Mouse (Mus musculus) CH12.LX (cell line): ENCODE measurements around the gene Khnyn. TPM values are rescaled to one million over a fixed set of nuclear protein-coding genes. Genes with fewer than 3 reads are reported as not detected.

Source experiments
- DNase-seq: peaks from one replicate; pipeline ENCODE4 v3.0.0-alpha.2; 2013; ENCODE audit errors: extremely low read depth
- H3K27ac ChIP-seq: 2 replicates; pipeline ENCODE4 v1.5.1; 2012; ENCODE audit warnings: low read depth, mild to moderate bottlenecking, control low read depth, moderate library complexity; ENCODE audit not compliant: insufficient read depth
- H3K27me3 ChIP-seq: replicated peaks from 2 replicates; pipeline ENCODE3; 2012; ENCODE audit warnings: inconsistent platforms
- H3K36me3 ChIP-seq, 2 experiments: replicated peaks in 1 of 2; 2 replicates each; pipeline versions ENCODE3 to v1.6.1; 2012; ENCODE audit warnings: inconsistent platforms in 1 of 2, low read length in 1 of 2, mild to moderate bottlenecking in 1 of 2, mixed read lengths in 1 of 2, moderate library complexity in 1 of 2; ENCODE audit not compliant: control insufficient read depth in 1 of 2, insufficient read depth in 1 of 2
- H3K4me1 ChIP-seq, 2 experiments: 2 replicates each; pipeline ENCODE4 v1.6.1; 2012; ENCODE audit warnings: inconsistent platforms in 1 of 2, moderate library complexity in 1 of 2; ENCODE audit not compliant: insufficient read depth in 2 of 2, control insufficient read depth in 1 of 2
- H3K4me2 ChIP-seq: 2 replicates; pipeline ENCODE4 v1.6.1; 2012; ENCODE audit warnings: low read depth, mild to moderate bottlenecking, control low read depth; ENCODE audit not compliant: poor library complexity, insufficient read depth, severe bottlenecking
- H3K4me3 ChIP-seq, 3 experiments: fragments of 150-350 bp in 1 of 3; sonication (generic) in 1 of 3; replicated peaks in 1 of 3; 2 replicates each; pipeline versions ENCODE3 to v1.5.1; 2011 to 2012; ENCODE audit warnings: low read depth in 2 of 3, low read length in 2 of 3, mild to moderate bottlenecking in 2 of 3, moderate library complexity in 2 of 3, control low read depth in 1 of 3, improper control_type of control experiment in 1 of 3, inconsistent platforms in 1 of 3, mixed read lengths in 1 of 3; ENCODE audit not compliant: poor library complexity in 1 of 3
- H3K79me2 ChIP-seq: replicated peaks from 2 replicates; pipeline ENCODE4 v1.6.1; 2012; ENCODE audit warnings: mild to moderate bottlenecking, moderate library complexity; ENCODE audit not compliant: control insufficient read depth, poor library complexity, insufficient read depth, severe bottlenecking; ENCODE audit errors: extremely low read depth
- H3K9ac ChIP-seq: 2 replicates; pipeline ENCODE4 v1.6.1; 2012; ENCODE audit warnings: low read depth, mild to moderate bottlenecking, control low read depth, moderate library complexity; ENCODE audit not compliant: insufficient read depth
- H3K9me3 ChIP-seq: replicated peaks from 2 replicates; pipeline ENCODE3; 2012; ENCODE audit warnings: low read length, inconsistent platforms, mixed read lengths
- BHLHE40 ChIP-seq: IDR thresholded peaks from 2 replicates; pipeline ENCODE4 v1.6.1; 2011; ENCODE audit warnings: mild to moderate bottlenecking, low read depth, low read length, improper control_type of control experiment
- CTCF ChIP-seq, 2 experiments: IDR thresholded peaks in 1 of 2; conservative IDR thresholded peaks in 1 of 2; 2 replicates each; pipeline ENCODE4 v1.5.1; 2011 to 2012; ENCODE audit warnings: low read depth in 2 of 2, low read length in 2 of 2, improper control_type of control experiment in 1 of 2, inconsistent platforms in 1 of 2, mild to moderate bottlenecking in 1 of 2, moderate library complexity in 1 of 2
- E2F4 ChIP-seq: IDR thresholded peaks from 2 replicates; pipeline ENCODE4 v1.6.1; 2011; ENCODE audit warnings: low read depth, low read length, improper control_type of control experiment; ENCODE audit not compliant: insufficient replicate concordance
- ELF1 ChIP-seq: IDR thresholded peaks from 2 replicates; pipeline ENCODE4 v1.6.1; 2014; ENCODE audit warnings: low read depth, mild to moderate bottlenecking, inconsistent platforms, low read length, improper control_type of control experiment
- EP300 ChIP-seq: IDR thresholded peaks from 2 replicates; pipeline ENCODE4 v1.6.1; 2011; ENCODE audit warnings: low read length, improper control_type of control experiment
- ETS1 ChIP-seq: conservative IDR thresholded peaks from 2 replicates; pipeline ENCODE4 v1.6.1; 2012; ENCODE audit warnings: low read depth, mild to moderate bottlenecking, inconsistent platforms, low read length, improper control_type of control experiment, moderate library complexity
- GABPA ChIP-seq: IDR thresholded peaks from 2 replicates; pipeline ENCODE4 v1.6.1; 2012; ENCODE audit warnings: low read depth, low read length, improper control_type of control experiment, inconsistent platforms; ENCODE audit not compliant: insufficient replicate concordance
- IRF4 ChIP-seq: IDR thresholded peaks from 2 replicates; pipeline ENCODE4 v1.6.1; 2014; ENCODE audit warnings: low read depth, mild to moderate bottlenecking, inconsistent platforms, low read length, improper control_type of control experiment
- JUND ChIP-seq: conservative IDR thresholded peaks from 2 replicates; pipeline ENCODE4 v1.6.1; 2011; ENCODE audit warnings: low read depth, low read length, improper control_type of control experiment
- KAT2A ChIP-seq: IDR thresholded peaks from 2 replicates; pipeline ENCODE4 v1.6.1; 2012; ENCODE audit warnings: low read length, improper control_type of control experiment, inconsistent platforms; ENCODE audit not compliant: insufficient replicate concordance
- MAFK ChIP-seq: IDR thresholded peaks from 2 replicates; pipeline ENCODE4 v1.6.1; 2011; ENCODE audit warnings: low read length, improper control_type of control experiment; ENCODE audit not compliant: insufficient replicate concordance
- MAX ChIP-seq: IDR thresholded peaks from 2 replicates; pipeline ENCODE4 v1.6.1; 2011; ENCODE audit warnings: low read length, improper control_type of control experiment
- MAZ ChIP-seq: IDR thresholded peaks from 2 replicates; pipeline ENCODE4 v1.6.1; 2012; ENCODE audit warnings: low read depth, mild to moderate bottlenecking, inconsistent platforms, low read length, improper control_type of control experiment, moderate library complexity
- MXI1 ChIP-seq: IDR thresholded peaks from 2 replicates; pipeline ENCODE4 v1.6.1; 2011; ENCODE audit warnings: mild to moderate bottlenecking, low read depth, low read length, improper control_type of control experiment
- MYC ChIP-seq: IDR thresholded peaks from 2 replicates; pipeline ENCODE4 v1.6.1; 2011; ENCODE audit warnings: low read depth, mild to moderate bottlenecking, improper control_type of control experiment, low read length
- NELFE ChIP-seq: IDR thresholded peaks from 2 replicates; pipeline ENCODE4 v1.6.1; 2011; ENCODE audit warnings: low read depth, low read length, improper control_type of control experiment
- POLR2AphosphoS2 ChIP-seq: IDR thresholded peaks from 2 replicates; pipeline ENCODE4 v1.6.1; 2011; ENCODE audit warnings: low read depth, low read length, improper control_type of control experiment
- RAD21 ChIP-seq: IDR thresholded peaks from 2 replicates; pipeline ENCODE4 v1.6.1; 2011; ENCODE audit warnings: low read depth, mild to moderate bottlenecking, low read length, improper control_type of control experiment, moderate library complexity
- RCOR1 ChIP-seq: conservative IDR thresholded peaks from 2 replicates; pipeline ENCODE4 v1.6.1; 2012; ENCODE audit warnings: low read depth, mild to moderate bottlenecking, inconsistent platforms, low read length, improper control_type of control experiment
- TBP ChIP-seq: conservative IDR thresholded peaks from 2 replicates; pipeline ENCODE4 v1.6.1; 2011; ENCODE audit warnings: low read depth, low read length, improper control_type of control experiment
- TCF12 ChIP-seq: IDR thresholded peaks from 2 replicates; pipeline ENCODE4 v1.6.1; 2014; ENCODE audit warnings: low read depth, mild to moderate bottlenecking, inconsistent platforms, low read length, improper control_type of control experiment
- UBTF ChIP-seq: IDR thresholded peaks from 2 replicates; pipeline ENCODE4 v1.6.1; 2012; ENCODE audit warnings: low read depth, mild to moderate bottlenecking, inconsistent platforms, low read length, improper control_type of control experiment, moderate library complexity
- USF2 ChIP-seq: conservative IDR thresholded peaks from 2 replicates; pipeline ENCODE4 v1.6.1; 2011; ENCODE audit warnings: low read depth, low read length, improper control_type of control experiment
- ZMIZ1 ChIP-seq: IDR thresholded peaks from 2 replicates; pipeline ENCODE4 v1.6.1; 2012; ENCODE audit warnings: low read depth, mild to moderate bottlenecking, inconsistent platforms, low read length, improper control_type of control experiment
- ZNF384 ChIP-seq: IDR thresholded peaks from 2 replicates; pipeline ENCODE4 v1.6.1; 2012; ENCODE audit warnings: low read depth, low read length, improper control_type of control experiment, inconsistent platforms
- dilution Hi-C: fragments of 300-500 bp; cut with MboI; formaldehyde crosslinking; loops from 2 replicates; pipeline ENCODE4 v1.14.3; 2020; ENCODE audit warnings: low sequenced_read_pairs; ENCODE audit not compliant: extremely low pct_unique_long_range_greater_than_20kb, extremely low pct_ligation_motif_present
- in situ Hi-C: fragments of 300-500 bp; cut with MboI; formaldehyde crosslinking; loops from 3 replicates; pipeline ENCODE4 v1.14.3; 2019; ENCODE audit warnings: low sequenced_read_pairs, low pct_ligation_motif_present, low pct_unique_long_range_greater_than_20kb, mixed read lengths
- polyA plus RNA-seq: library from polyadenylated mRNA; unstranded; fragments of >175 nt; gene quantifications from 2 replicates; pipeline ENCODE4 v1.2.1, GENCODE M21; 2012; ENCODE audit warnings: low read depth; ENCODE audit not compliant: insufficient read length
- total RNA-seq, 2 experiments: library from RNA; depleted of rRNA; stranded (reverse); fragments of 300-350 nt in 1 of 2; fragments of >200 nt in 1 of 2; gene quantifications; 2 replicates each; pipeline ENCODE4 v1.2.3; 2012 to 2014

Gene Khnyn
- total and polyA plus RNA-seq, 3 experiments, result 31.8 to 50.6 (median 35.8) TPM

GRCm38 (mm10) chr14:55862186-55862585 is 22.6 kb upstream of the Khnyn start:
- Histone ChIP-seq H3K27ac (no peak overlapping the region), H3K4me3 (no peak overlapping the region), H3K9ac (no peak overlapping the region), H3K27me3 (peaks cover 17% of the 10 kb centered on the region), H3K9me3 (no peaks in the 10 kb centered on the region), H3K4me1 (peaks cover 0 to 8% of the 10 kb centered on the region in 2 experiments; a peak in 2 of 4 replicates), H3K36me3 (no peaks in the 10 kb centered on the region), H3K4me2 (no peak overlapping the region), H3K79me2 (no peaks in the 10 kb centered on the region)
- no peak for TF ChIP-seq MAZ
- TF ChIP-seq ZNF384, result no peak
- no peak for TF ChIP-seq MAFK
- no peak for TF ChIP-seq POLR2AphosphoS2
- dilution Hi-C loops, result no loop called here
- in situ Hi-C loops, result loop anchor here (5.0 kb wide), 1 partner anchor 40 kb away; the partner anchor contains the start of gene Nfatc4
- no peak for DNase-seq

- peaks cover 17% of the 10 kb centered on the region for H3K27me3 ChIP-seq
- no peak overlapping the region for H3K27ac ChIP-seq
- no peaks in the 10 kb centered on the region for H3K36me3 ChIP-seq
- H3K4me2 ChIP-seq, result no peak overlapping the region
- no peaks in the 10 kb centered on the region for H3K79me2 ChIP-seq
- peaks cover 2 to 13% of the 10 kb centered on the region in 2 experiments; a peak in 3 of 4 replicates for H3K4me1 ChIP-seq
- H3K9me3 ChIP-seq, result no peaks in the 10 kb centered on the region
- H3K9ac ChIP-seq, result no peak overlapping the region
- TF ChIP-seq BHLHE40, result no peak
- TF ChIP-seq GABPA, result no peak
- no peak for TF ChIP-seq TCF12
- no peak for TF ChIP-seq MAZ
- no peak for TF ChIP-seq POLR2AphosphoS2
- TF ChIP-seq EP300, result no peak
- no peak for TF ChIP-seq E2F4
- TF ChIP-seq RAD21, result no peak
- TF ChIP-seq USF2, result no peak
- no peak overlapping the region for H3K4me3 ChIP-seq
- dilution Hi-C loops, result no loop called here
- in situ Hi-C loops, result loop anchor here (5.0 kb wide), 1 partner anchor 41 kb away; the partner anchor contains the start of gene Nfatc4
- DNase-seq, result no peak
Measured at GRCm38 (mm10) chr14:55862970-55863369, 21.8 kb upstream of the Khnyn start.

GRCm38 (mm10) chr14:55863773-55864172 is 21.0 kb upstream of the Khnyn start:
- H3K27me3 ChIP-seq, result peaks cover 17% of the 10 kb centered on the region
- no peaks in the 10 kb centered on the region for H3K9me3 ChIP-seq
- H3K4me1 ChIP-seq, result peaks cover 10 to 21% of the 10 kb centered on the region in 2 experiments
- H3K4me3 ChIP-seq, result no peak overlapping the region
- in situ Hi-C loops (loop anchor here (5.0 kb wide), 1 partner anchor 41 kb away; the partner anchor contains the start of gene Nfatc4), dilution Hi-C loops (no loop called here)
- no peak overlapping the region for H3K27ac ChIP-seq
- no peaks in the 10 kb centered on the region for H3K79me2 ChIP-seq
- H3K4me2 ChIP-seq, result no peak overlapping the region
- no peaks in the 10 kb centered on the region for H3K36me3 ChIP-seq
- no peak overlapping the region for H3K9ac ChIP-seq
- peak; percentile 84 for DNase-seq
- no peak for TF ChIP-seq JUND
- peak; percentile 49; the same call in 1 of the 2 replicates for TF ChIP-seq IRF4
- no peak for TF ChIP-seq UBTF
- TF ChIP-seq ELF1, result peak; percentile 36
- TF ChIP-seq ZMIZ1, result no peak
- TF ChIP-seq NELFE, result peak; percentile 18; the same call in 1 of the 2 replicates
- TF ChIP-seq CTCF (conservative IDR thresholded peaks at IDR 0.05 in 1 of 2, IDR thresholded peaks at IDR 0.05 in 1 of 2; ENCODE audit: low read depth in 2 of 2, low read length in 2 of 2), result peak; percentile 77 to 93; a peak in 3 of 4 replicates
- TF ChIP-seq MYC, result peak; percentile 84
- no peak for TF ChIP-seq USF2
- TF ChIP-seq RCOR1, result no peak
- no peak for TF ChIP-seq MXI1
- TF ChIP-seq TBP, result no peak
- no peak for TF ChIP-seq KAT2A
- peak; percentile 59; the same call in 1 of the 2 replicates for TF ChIP-seq MAX
- no peak for TF ChIP-seq POLR2AphosphoS2
- no peak for TF ChIP-seq ETS1
- TF ChIP-seq EP300, result no peak
